Mouse (Mus musculus) neural tube, embryonic 14.5 days (tissue): Measurements from ENCODE around the gene Aspscr1. TPM values are rescaled to one million over a fixed set of nuclear protein-coding genes. Genes with fewer than 3 reads are reported as not detected.
"Not testable (repeated sequence)": the region's sequence is repeated elsewhere in the genome, so short reads cannot be mapped to it uniquely, and the experiment has no call there.

ENCODE experiments used
- ATAC-seq: fragments of 200-750 bp; cut with Nextera tagmentation; 2 replicates; pipeline ENCODE4 v1.8.0; 2017; ENCODE audit warnings: low read depth, mild to moderate bottlenecking, moderate TSS enrichment, moderate library complexity
- H3K27ac ChIP-seq: fragments of 300-500 bp; sonication (generic); 2 replicates; pipeline ENCODE4 v1.5.1; 2014; ENCODE audit warnings: low read depth, mild to moderate bottlenecking, control low read depth, low read length, moderate library complexity, mixed read lengths
- H3K27me3 ChIP-seq: fragments of 300-500 bp; sonication (generic); 2 replicates; pipeline ENCODE4 v1.6.1; 2014; ENCODE audit warnings: low read length; ENCODE audit not compliant: control insufficient read depth, insufficient read depth
- H3K36me3 ChIP-seq: fragments of 300-500 bp; sonication (generic); 2 replicates; pipeline ENCODE4 v1.6.1; 2014; ENCODE audit warnings: low read length, mixed read lengths; ENCODE audit not compliant: control insufficient read depth, insufficient read depth
- H3K4me1 ChIP-seq: fragments of 300-500 bp; sonication (generic); 2 replicates; pipeline ENCODE4 v1.6.1; 2014; ENCODE audit warnings: low read length; ENCODE audit not compliant: control insufficient read depth, insufficient read depth
- H3K4me2 ChIP-seq: fragments of 300-500 bp; sonication (generic); 2 replicates; pipeline ENCODE4 v1.6.1; 2014; ENCODE audit warnings: mild to moderate bottlenecking, low read depth, low read length, control low read depth
- H3K4me3 ChIP-seq: fragments of 300-500 bp; sonication (generic); 2 replicates; pipeline ENCODE4 v1.5.1; 2014; ENCODE audit warnings: low read depth, low read length, control low read depth, mixed read lengths
- H3K9ac ChIP-seq: fragments of 300-500 bp; sonication (generic); replicated peaks from 2 replicates; pipeline ENCODE4 v1.6.1; 2014; ENCODE audit warnings: low read depth, mild to moderate bottlenecking, control low read depth, low read length, mixed read lengths
- H3K9me3 ChIP-seq: fragments of 300-500 bp; sonication (generic); 2 replicates; pipeline ENCODE4 v1.6.1; 2016; ENCODE audit warnings: low read length; ENCODE audit not compliant: control insufficient read depth
- WGBS: fragments of 180-500 bp; shearing (Covaris S2); extraction: QIAGEN DNeasy Blood & Tissue Kit; methylation state at CpG from one replicate; pipeline ENCODE4 v1.1.7; 2014; 5-methylcytosine and 5-hydroxymethylcytosine counted together
- polyA plus RNA-seq: library from polyadenylated mRNA; unstranded; fragments of >200 nt; fragmentation: Nextera tagmentation; extraction: Ambion mirVana; gene quantifications from 2 replicates; pipeline ENCODE4 v1.2.1, GENCODE M21; 2014

The Aspscr1 gene
- polyA plus RNA-seq, 1 experiment from 2014 or later, result 137 TPM

- peaks cover 20% of the 10 kb centered on the region for H3K27me3 ChIP-seq
- no peak overlapping the region for H3K9ac ChIP-seq
- 74% methylated on average over 3 of the region's 3 CpGs for WGBS
- no peak overlapping the region for H3K4me2 ChIP-seq
- no peaks in the 10 kb centered on the region for H3K36me3 ChIP-seq
- no peak overlapping the region for H3K27ac ChIP-seq
- H3K4me3 ChIP-seq, result no peak overlapping the region
- no peaks in the 10 kb centered on the region for H3K9me3 ChIP-seq
- ATAC-seq, result no peak
- H3K4me1 ChIP-seq, result peaks cover 8% of the 10 kb centered on the region; the same call in 1 of the 2 replicates
Measured at GRCm38 (mm10) chr11:120665406-120665805, 7.4 kb upstream of the Aspscr1 start.

- H3K9me3 ChIP-seq, result no peaks in the 10 kb centered on the region
- 3% methylated on average over 3 of the region's 3 CpGs for WGBS
- H3K4me2 ChIP-seq, result no peak overlapping the region
- no peak overlapping the region for H3K4me3 ChIP-seq
- ATAC-seq, result no peak
- H3K27ac ChIP-seq, result no peak overlapping the region
- no peak overlapping the region for H3K9ac ChIP-seq
- H3K4me1 ChIP-seq, result no peaks in the 10 kb centered on the region
- peaks cover 12% of the 10 kb centered on the region for H3K27me3 ChIP-seq
- H3K36me3 ChIP-seq, result no peaks in the 10 kb centered on the region
Measured at GRCm38 (mm10) chr11:120666617-120667016, 6.2 kb upstream of the Aspscr1 start.

GRCm38 (mm10) chr11:120673594-120674122 is 885 bp downstream of the Aspscr1 start:
- Histone ChIP-seq H3K27me3 (no peaks in the 10 kb centered on the region), H3K36me3 (peaks cover 13% of the 10 kb centered on the region; the same call in 1 of the 2 replicates), H3K9me3 (no peaks in the 10 kb centered on the region), H3K27ac (peak overlapping the region; percentile 78), H3K9ac (peak overlapping the region; percentile 70), H3K4me2 (peak overlapping the region; percentile 79), H3K4me1 (peaks cover 4% of the 10 kb centered on the region), H3K4me3 (peak overlapping the region; percentile 56)
- ATAC-seq, result peak; percentile 28; the same call in 1 of the 2 replicates
- WGBS, result 40% methylated on average over 12 of the region's 12 CpGs

- H3K36me3 ChIP-seq, result peaks cover 28% of the 10 kb centered on the region
- H3K27ac ChIP-seq, ATAC-seq, H3K4me3 ChIP-seq, H3K4me1 ChIP-seq, H3K4me2 ChIP-seq, H3K9ac ChIP-seq, H3K27me3 ChIP-seq, H3K9me3 ChIP-seq: not testable (repeated sequence)
- 95% methylated on average over 4 of the region's 5 CpGs for WGBS
Measured at GRCm38 (mm10) chr11:120675875-120676274, 3.1 kb downstream of the Aspscr1 start.

GRCm38 (mm10) chr11:120676951-120677350 is 4.2 kb downstream of the Aspscr1 start:
- WGBS, result 93% methylated on average over 4 of the region's 4 CpGs
- ATAC-seq, result no peak
- Histone ChIP-seq H3K27me3 (no peaks in the 10 kb centered on the region), H3K4me1 (peaks cover 4% of the 10 kb centered on the region), H3K4me2 (no peak overlapping the region), H3K9me3 (no peaks in the 10 kb centered on the region), H3K4me3 (no peak overlapping the region), H3K27ac (no peak overlapping the region), H3K9ac (no peak overlapping the region), H3K36me3 (peaks cover 28% of the 10 kb centered on the region)

GRCm38 (mm10) chr11:120679909-120680308 is 7.1 kb downstream of the Aspscr1 start:
- Histone ChIP-seq H3K27me3 (no peaks in the 10 kb centered on the region), H3K4me2 (no peak overlapping the region), H3K36me3 (peaks cover 32% of the 10 kb centered on the region), H3K4me3 (no peak overlapping the region), H3K4me1 (no peaks in the 10 kb centered on the region), H3K9me3 (no peaks in the 10 kb centered on the region), H3K9ac (no peak overlapping the region), H3K27ac (no peak overlapping the region)
- 94% methylated on average over 3 of the region's 3 CpGs for WGBS
- no peak for ATAC-seq

GRCm38 (mm10) chr11:120682683-120683082 is 9.9 kb downstream of the Aspscr1 start:
- no peak overlapping the region for H3K27ac ChIP-seq
- no peak for ATAC-seq
- no peaks in the 10 kb centered on the region for H3K9me3 ChIP-seq
- no peak overlapping the region for H3K4me2 ChIP-seq
- no peak overlapping the region for H3K4me3 ChIP-seq
- no peaks in the 10 kb centered on the region for H3K27me3 ChIP-seq
- no peaks in the 10 kb centered on the region for H3K4me1 ChIP-seq
- no peak overlapping the region for H3K9ac ChIP-seq
- peaks cover 40% of the 10 kb centered on the region for H3K36me3 ChIP-seq
- WGBS, result 90% methylated on average over 5 of the region's 5 CpGs

- Histone ChIP-seq H3K4me1 (no peaks in the 10 kb centered on the region), H3K9me3 (no peaks in the 10 kb centered on the region), H3K4me2 (no peak overlapping the region), H3K27me3 (no peaks in the 10 kb centered on the region), H3K9ac (no peak overlapping the region), H3K27ac (no peak overlapping the region), H3K36me3 (peaks cover 40% of the 10 kb centered on the region), H3K4me3 (no peak overlapping the region)
- WGBS, result 85% methylated on average over 3 of the region's 3 CpGs
- ATAC-seq, result no peak
Measured at GRCm38 (mm10) chr11:120683536-120683935, 10.8 kb downstream of the Aspscr1 start.

- H3K9me3 ChIP-seq, result no peaks in the 10 kb centered on the region
- H3K27ac ChIP-seq, result no peak overlapping the region
- H3K36me3 ChIP-seq, result peaks cover 42% of the 10 kb centered on the region
- no peaks in the 10 kb centered on the region for H3K4me1 ChIP-seq
- no peak overlapping the region for H3K4me2 ChIP-seq
- no peak for ATAC-seq
- 95% methylated on average over 2 of the region's 2 CpGs for WGBS
- H3K9ac ChIP-seq, result no peak overlapping the region
- H3K4me3 ChIP-seq, result no peak overlapping the region
- no peaks in the 10 kb centered on the region for H3K27me3 ChIP-seq
Measured at GRCm38 (mm10) chr11:120684086-120684485, 11.3 kb downstream of the Aspscr1 start.
